Mouse (Mus musculus): ENCODE measurements around the gene Birc5. TPM values are rescaled to one million over a fixed set of nuclear protein-coding genes. Genes with fewer than 3 reads are reported as not detected.

Gene Birc5
- polyA plus RNA-seq, 1 experiment: 2.5 TPM

DNA sequence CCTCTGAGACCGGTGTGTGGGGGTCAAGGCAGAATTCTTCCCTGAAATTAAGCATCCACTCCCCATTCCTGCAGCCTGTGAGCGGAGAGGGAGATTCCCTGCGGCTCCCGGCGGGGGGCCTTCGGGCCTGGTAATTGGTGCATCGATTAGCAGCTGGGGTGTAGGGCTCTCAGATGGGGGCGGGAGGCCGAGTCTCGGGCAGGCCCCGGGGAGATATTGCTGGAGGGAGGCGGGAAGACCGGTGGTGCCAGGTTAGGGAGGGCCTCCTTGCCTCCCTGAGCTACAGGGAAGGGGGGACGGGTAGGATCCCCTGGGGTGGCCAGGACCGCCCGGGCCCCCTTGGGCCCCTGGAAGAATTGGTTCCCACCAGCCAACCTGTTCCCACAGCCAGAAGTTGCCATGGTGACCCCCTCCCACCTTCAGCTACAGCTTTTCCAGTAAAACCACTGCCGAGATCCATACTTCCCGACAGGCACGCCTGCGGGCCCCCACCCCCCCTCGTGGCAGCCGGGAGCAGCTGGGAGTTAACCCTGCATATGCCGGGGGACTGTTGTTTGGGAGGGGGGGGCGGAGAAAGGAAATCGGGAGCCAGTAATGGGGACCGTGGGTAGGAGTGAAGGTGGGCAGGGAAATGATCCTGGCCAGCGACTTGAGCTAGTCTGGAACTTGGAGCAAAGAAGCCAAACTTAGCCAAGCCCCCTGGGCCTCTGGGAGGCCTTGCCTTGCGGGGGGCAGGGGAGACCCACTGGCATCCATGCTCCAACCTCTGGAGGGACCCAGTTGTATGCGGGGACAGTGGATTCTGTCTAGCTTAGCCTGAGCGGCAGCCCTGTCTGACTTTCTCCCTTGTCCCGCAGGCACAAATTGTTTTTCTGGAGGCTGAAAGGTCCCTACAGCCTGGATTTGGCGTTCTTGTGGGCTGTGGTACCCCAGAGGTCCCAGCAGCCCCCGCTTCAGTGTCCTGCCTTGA, 40.1 kb downstream of the Birc5 start:
- H3K4me3 ChIP-seq (replicated peaks; ENCODE audit: extremely low read depth, low read depth, low read length): no peak overlapping the region
- no peak for DNase-seq
- peaks cover 8% of the 10 kb centered on the region; the same call in 1 of the 2 replicates for H3K4me1 ChIP-seq (ENCODE audit: control insufficient read depth, insufficient read depth, low read length)
- 38% methylated on average over 33 of the region's 33 CpGs for WGBS
- TF ChIP-seq POLR2A (IDR thresholded peaks at IDR 0.05; ENCODE audit: borderline replicate concordance, extremely low read depth, low read depth, low read length) (no peak), CTCF (IDR thresholded peaks at IDR 0.05; ENCODE audit: insufficient read depth, low read length) (no peak)

DNA sequence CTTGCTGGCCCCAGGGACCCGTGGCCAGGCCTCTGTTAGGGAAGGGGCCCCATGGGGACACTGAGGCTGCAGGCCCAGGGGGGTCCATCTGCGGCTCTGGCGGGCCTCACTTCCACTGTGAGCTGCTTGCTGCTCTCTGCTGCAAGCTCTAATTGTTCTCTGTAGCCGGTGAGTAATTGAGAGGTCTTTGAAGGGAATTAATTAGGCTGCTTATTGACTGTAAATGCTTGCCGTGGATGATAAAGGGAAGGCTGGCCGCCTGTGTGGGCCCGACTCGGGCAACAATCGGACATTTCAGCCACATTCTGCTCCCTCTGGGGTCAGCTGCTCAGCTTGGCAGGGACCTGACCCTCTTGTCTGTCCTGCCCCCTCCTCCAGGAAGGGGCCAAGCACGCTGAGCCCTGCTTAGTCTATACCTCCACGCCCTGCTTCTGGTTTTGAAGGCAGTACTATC, 40.9 kb downstream of the Birc5 start:
- Histone ChIP-seq H3K4me3 (replicated peaks; ENCODE audit: extremely low read depth, low read depth, low read length) (no peak overlapping the region), H3K4me1 (ENCODE audit: control insufficient read depth, insufficient read depth, low read length) (peaks cover 8% of the 10 kb centered on the region; the same call in 1 of the 2 replicates)
- WGBS: 55% methylated on average over 11 of the region's 11 CpGs
- no peak for DNase-seq
- TF ChIP-seq POLR2A (IDR thresholded peaks at IDR 0.05; ENCODE audit: borderline replicate concordance, extremely low read depth, low read depth, low read length) (no peak), CTCF (IDR thresholded peaks at IDR 0.05; ENCODE audit: insufficient read depth, low read length) (no peak)

DNA sequence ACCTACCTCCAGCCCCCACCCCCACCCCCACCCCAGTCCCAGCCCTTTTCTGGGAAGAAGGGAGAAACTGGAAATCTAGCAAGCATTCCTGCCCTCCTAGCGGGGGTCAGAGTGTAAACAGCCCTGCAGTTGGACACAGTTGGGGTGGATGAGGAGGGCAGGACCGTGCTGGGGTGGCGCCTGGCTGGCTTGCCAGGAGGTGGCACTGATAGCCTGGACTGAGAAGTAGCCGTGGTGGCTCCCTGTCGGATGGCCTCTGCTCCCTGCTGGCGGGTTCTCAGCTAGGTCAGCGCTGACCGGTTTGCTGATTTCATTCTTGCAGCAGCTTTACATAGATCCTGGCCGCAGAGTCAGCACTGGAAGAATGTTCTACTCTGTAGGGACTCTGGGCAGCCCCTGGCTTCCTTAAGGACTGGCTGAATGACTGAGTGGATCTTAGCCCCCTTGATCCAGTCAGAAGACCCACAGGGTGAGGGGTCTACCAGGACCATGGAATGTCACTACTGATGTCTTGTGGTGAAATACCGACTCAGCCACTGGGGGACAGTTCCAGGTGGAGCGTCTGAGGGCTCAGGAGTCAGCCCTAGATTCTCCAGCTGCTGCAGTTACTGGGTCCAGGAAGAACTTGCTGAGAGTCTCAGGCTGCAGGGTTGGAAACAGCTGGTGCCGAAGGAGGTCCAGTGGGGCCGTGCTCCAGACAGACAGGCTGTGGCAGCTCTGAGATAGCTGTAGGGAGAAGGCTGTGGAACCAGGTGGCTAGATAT, 41.6 kb downstream of the Birc5 start:
- no peak for TF ChIP-seq POLR2A (IDR thresholded peaks at IDR 0.05; ENCODE audit: borderline replicate concordance, extremely low read depth, low read depth, low read length)
- no peak for TF ChIP-seq CTCF (IDR thresholded peaks at IDR 0.05; ENCODE audit: insufficient read depth, low read length)
- no peak for DNase-seq
- WGBS: 46% methylated on average over 13 of the region's 13 CpGs
- Histone ChIP-seq H3K4me3 (replicated peaks; ENCODE audit: extremely low read depth, low read depth, low read length) (no peak overlapping the region), H3K4me1 (ENCODE audit: control insufficient read depth, insufficient read depth, low read length) (peaks cover 7% of the 10 kb centered on the region; the same call in 1 of the 2 replicates)

DNA sequence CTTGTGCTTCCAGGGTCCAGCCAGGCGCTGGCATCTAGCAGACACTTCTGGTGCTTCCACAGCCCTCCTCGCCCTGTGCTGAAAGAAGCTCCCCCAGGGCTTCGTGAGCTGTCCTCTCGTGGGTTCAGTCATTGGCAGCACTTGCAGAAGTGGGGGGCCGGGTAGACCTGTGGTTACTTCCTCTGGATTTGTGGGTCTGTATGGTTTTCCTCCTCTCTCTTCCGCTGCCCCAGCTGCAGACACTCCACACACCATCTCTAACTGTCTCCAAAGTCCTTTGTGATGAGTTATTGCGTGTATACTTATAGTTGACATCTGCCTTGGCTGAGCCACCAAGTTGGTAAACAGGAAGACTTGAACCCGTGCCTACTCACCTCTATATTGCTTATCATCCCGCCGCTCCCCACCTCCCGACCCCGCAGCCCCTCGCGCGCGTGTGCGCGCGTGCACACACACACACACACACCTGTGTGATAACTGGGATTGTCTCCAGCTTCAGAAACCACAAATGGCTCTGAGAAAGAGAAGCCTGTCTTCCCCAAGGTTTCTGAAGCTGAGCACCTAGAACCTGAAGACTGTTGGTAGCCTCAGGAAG, 42.6 kb downstream of the Birc5 start:
- no peak overlapping the region for H3K4me3 ChIP-seq (replicated peaks; ENCODE audit: extremely low read depth, low read depth, low read length)
- TF ChIP-seq POLR2A (IDR thresholded peaks at IDR 0.05; ENCODE audit: borderline replicate concordance, extremely low read depth, low read depth, low read length) (no peak), CTCF (IDR thresholded peaks at IDR 0.05; ENCODE audit: insufficient read depth, low read length) (no peak)
- no peak for DNase-seq
- no peaks in the 10 kb centered on the region for H3K4me1 ChIP-seq (ENCODE audit: control insufficient read depth, insufficient read depth, low read length)
- 77% methylated on average over 19 of the region's 19 CpGs for WGBS

DNA sequence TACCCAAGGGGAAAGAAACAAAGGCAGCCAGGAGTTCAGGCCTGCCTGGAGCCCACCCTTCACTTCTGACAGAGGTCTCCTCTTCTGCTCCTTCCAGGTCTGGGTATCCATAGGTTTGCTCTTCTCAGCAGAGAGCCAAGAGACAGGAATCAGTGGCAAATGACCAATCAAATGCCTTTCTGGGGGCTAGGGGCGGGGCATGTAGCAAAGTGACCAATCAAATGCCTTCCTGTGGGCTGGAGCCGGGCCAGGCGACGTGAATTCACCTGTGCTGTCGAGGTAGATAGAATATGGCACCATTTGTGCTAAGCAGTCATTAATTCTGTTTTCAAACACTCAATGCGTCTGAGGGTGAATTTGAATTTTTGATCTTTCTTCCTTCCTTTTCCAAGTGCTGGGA, 43.1 kb downstream of the Birc5 start:
- H3K4me3 ChIP-seq (replicated peaks; ENCODE audit: extremely low read depth, low read depth, low read length): no peak overlapping the region
- TF ChIP-seq POLR2A (IDR thresholded peaks at IDR 0.05; ENCODE audit: borderline replicate concordance, extremely low read depth, low read depth, low read length): no peak
- no peak for TF ChIP-seq CTCF (IDR thresholded peaks at IDR 0.05; ENCODE audit: insufficient read depth, low read length)
- 59% methylated on average over 6 of the region's 6 CpGs for WGBS
- H3K4me1 ChIP-seq (ENCODE audit: control insufficient read depth, insufficient read depth, low read length): no peaks in the 10 kb centered on the region
- no peak for DNase-seq

DNA sequence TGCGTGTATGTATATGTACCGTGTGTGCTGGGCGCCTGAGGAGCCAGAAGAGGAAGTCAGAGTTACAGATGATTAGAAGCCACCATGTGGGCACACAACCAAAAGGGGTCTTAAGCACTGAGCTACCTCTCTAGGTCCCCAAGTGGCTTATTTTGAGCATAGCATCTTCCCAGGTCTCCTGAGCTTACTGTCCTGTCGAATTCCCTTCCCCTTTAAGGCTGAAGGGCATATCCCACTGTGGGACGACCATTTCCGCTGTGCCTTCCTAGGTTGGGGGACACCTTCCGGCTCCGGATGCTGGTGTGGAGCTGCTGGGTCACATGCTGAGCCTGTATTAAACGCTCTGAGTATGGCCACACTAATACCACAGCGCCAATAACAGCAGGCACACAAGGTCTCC, 45.6 kb downstream of the Birc5 start:
- 54% methylated on average over 10 of the region's 10 CpGs for WGBS

DNA sequence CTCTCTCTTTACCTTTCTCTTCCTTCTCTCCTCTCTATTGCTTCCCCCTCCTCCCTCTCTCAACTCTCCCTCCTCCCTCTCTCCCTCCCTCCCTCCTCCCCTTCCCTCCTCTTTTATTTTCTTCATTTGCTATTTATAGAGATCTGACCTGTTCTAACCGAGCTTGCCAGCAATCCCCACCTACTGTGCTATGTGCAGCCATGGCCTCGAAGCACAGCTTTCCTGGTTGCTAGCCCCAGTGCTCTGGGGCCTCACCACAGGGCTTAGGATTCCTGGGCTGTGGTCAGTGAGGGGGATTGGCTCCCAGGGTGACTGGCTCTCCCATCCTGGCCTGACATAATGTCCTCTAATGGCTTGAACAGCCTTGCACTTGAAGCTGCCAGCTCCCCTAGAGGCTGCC, 47.5 kb downstream of the Birc5 start:
- H3K4me3 ChIP-seq (replicated peaks; ENCODE audit: extremely low read depth, low read depth, low read length): no peak overlapping the region
- H3K4me1 ChIP-seq (ENCODE audit: control insufficient read depth, insufficient read depth, low read length): no peaks in the 10 kb centered on the region
- WGBS: 44% methylated on average over 2 of the region's 2 CpGs
- DNase-seq: no peak
- no peak for TF ChIP-seq POLR2A (IDR thresholded peaks at IDR 0.05; ENCODE audit: borderline replicate concordance, extremely low read depth, low read depth, low read length)

More for the DNA sequence above, 45.6 kb downstream of the Birc5 start:
- H3K4me3 ChIP-seq (replicated peaks; ENCODE audit: extremely low read depth, low read depth, low read length): no peak overlapping the region
- no peak for TF ChIP-seq CTCF (IDR thresholded peaks at IDR 0.05; ENCODE audit: insufficient read depth, low read length)
- no peak for TF ChIP-seq POLR2A (IDR thresholded peaks at IDR 0.05; ENCODE audit: borderline replicate concordance, extremely low read depth, low read depth, low read length)
- DNase-seq: no peak
- no peaks in the 10 kb centered on the region for H3K4me1 ChIP-seq (ENCODE audit: control insufficient read depth, insufficient read depth, low read length)

DNA sequence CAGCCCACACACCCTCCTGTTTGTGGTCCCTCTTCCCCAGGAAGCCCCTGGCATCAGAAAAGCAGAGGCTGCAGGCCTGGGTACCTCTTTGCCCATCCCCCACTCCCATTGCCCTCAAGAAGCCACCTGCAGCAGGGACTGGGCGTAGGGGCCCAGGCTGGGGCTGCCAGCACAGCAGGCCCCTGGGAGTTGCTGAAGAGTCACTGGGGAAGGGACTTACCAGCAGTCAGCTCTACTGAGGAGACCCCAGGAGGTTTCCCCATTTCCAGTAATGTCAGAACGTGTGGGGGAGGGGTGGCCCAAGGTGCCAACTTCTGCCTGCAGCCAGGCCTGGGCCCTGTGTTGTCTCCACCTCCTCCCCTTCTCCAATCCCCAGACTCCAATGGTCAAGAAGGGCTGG, 53.2 kb downstream of the Birc5 start:
- no peak for DNase-seq
- WGBS: 88% methylated on average over 2 of the region's 2 CpGs
- H3K4me3 ChIP-seq (replicated peaks; ENCODE audit: extremely low read depth, low read depth, low read length): no peak overlapping the region
- TF ChIP-seq POLR2A (IDR thresholded peaks at IDR 0.05; ENCODE audit: borderline replicate concordance, extremely low read depth, low read depth, low read length) (no peak), CTCF (IDR thresholded peaks at IDR 0.05; ENCODE audit: insufficient read depth, low read length) (no peak)
- no peaks in the 10 kb centered on the region for H3K4me1 ChIP-seq (ENCODE audit: control insufficient read depth, insufficient read depth, low read length)

DNA sequence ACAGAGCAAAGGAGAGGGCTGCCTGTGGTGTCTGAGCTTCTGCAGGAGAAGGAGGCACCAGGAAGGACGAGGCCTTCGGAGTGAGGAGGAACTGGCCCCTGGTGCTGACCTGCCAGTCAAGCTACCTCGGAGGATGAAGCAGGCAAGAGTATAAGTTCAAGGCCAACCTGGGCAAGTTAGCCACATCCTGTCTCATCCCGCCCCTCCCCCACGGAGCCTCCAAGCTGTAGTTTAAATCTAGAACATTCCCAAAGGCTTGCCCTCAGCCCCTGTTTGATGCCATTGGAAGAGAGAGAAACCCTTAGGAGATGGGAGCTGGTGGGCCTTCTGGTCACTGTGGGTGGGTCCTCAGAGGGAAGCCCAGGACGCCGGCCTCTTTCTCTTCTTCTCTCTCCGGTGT, 55.4 kb downstream of the Birc5 start:
- TF ChIP-seq CTCF (IDR thresholded peaks at IDR 0.05; ENCODE audit: insufficient read depth, low read length) (no peak), POLR2A (IDR thresholded peaks at IDR 0.05; ENCODE audit: borderline replicate concordance, extremely low read depth, low read depth, low read length) (no peak)
- DNase-seq: no peak
- Histone ChIP-seq H3K4me3 (replicated peaks; ENCODE audit: extremely low read depth, low read depth, low read length) (no peak overlapping the region), H3K4me1 (ENCODE audit: control insufficient read depth, insufficient read depth, low read length) (no peaks in the 10 kb centered on the region)
- WGBS: 79% methylated on average over 8 of the region's 8 CpGs

Other genes starting within 250 kb of the Birc5 start
- gene Tnrc6c, start 195.0 kb upstream of the Birc5 start, polyA plus RNA-seq (2012; rRNA removed): 21.3 and 22.4 TPM in 2 replicates
- 12.0 and 12.8 TPM in 2 replicates for gene Tmc8, start 67.2 kb upstream of the Birc5 start, polyA plus RNA-seq (2012; rRNA removed)
- gene Tmc6, start 67.1 kb upstream of the Birc5 start, polyA plus RNA-seq (2012; rRNA removed): 55.7 and 56.0 TPM in 2 replicates
- gene 6030468B19Rik, start 51.6 kb upstream of the Birc5 start, polyA plus RNA-seq (2012; rRNA removed): 0.18 and 0.33 TPM in 2 replicates
- 0.06 TPM in 1 of 2 replicates, not detected in the other for gene Gm20708, start 39.6 kb upstream of the Birc5 start, polyA plus RNA-seq (2012; rRNA removed)
- gene Syngr2, start 39.6 kb upstream of the Birc5 start, polyA plus RNA-seq (2012; rRNA removed): 180 and 191 TPM in 2 replicates
- 4.3 and 6.0 TPM in 2 replicates for gene Afmid, start 23.3 kb upstream of the Birc5 start, polyA plus RNA-seq (2012; rRNA removed)
- gene Tk1, start 23.2 kb upstream of the Birc5 start, polyA plus RNA-seq (2012; rRNA removed): 7.3 and 11.5 TPM in 2 replicates
- not detected in 2 replicates for gene Tmem235, start 11.5 kb downstream of the Birc5 start, polyA plus RNA-seq (2012; rRNA removed)
- gene Tha1, start 24.2 kb downstream of the Birc5 start, polyA plus RNA-seq (2012; rRNA removed): 11.7 and 15.5 TPM in 2 replicates
- gene Socs3, start 120.8 kb downstream of the Birc5 start, polyA plus RNA-seq (2012; rRNA removed): 32.1 and 40.6 TPM in 2 replicates
- gene Pgs1, start 137.0 kb downstream of the Birc5 start, polyA plus RNA-seq (2012; rRNA removed): 83.2 and 104 TPM in 2 replicates